Mouse (Mus musculus) ovary, adult 10 weeks (tissue): ENCODE data around the gene Mfsd12. TPM values are rescaled to one million over a fixed set of nuclear protein-coding genes. Genes with fewer than 3 reads are reported as not detected.

Experiments used
- polyA plus RNA-seq: library from polyadenylated mRNA; stranded (reverse); fragments of 350-450 nt; fragmentation: Illumina TruSeq; extraction: RNeasy Lipid Tissue Mini Kit (QIAGEN cat#74804); gene quantifications from one replicate; pipeline ENCODE4 v1.2.3, GENCODE M21; 2014

Gene Mfsd12
- not detected for polyA plus RNA-seq

DNA sequence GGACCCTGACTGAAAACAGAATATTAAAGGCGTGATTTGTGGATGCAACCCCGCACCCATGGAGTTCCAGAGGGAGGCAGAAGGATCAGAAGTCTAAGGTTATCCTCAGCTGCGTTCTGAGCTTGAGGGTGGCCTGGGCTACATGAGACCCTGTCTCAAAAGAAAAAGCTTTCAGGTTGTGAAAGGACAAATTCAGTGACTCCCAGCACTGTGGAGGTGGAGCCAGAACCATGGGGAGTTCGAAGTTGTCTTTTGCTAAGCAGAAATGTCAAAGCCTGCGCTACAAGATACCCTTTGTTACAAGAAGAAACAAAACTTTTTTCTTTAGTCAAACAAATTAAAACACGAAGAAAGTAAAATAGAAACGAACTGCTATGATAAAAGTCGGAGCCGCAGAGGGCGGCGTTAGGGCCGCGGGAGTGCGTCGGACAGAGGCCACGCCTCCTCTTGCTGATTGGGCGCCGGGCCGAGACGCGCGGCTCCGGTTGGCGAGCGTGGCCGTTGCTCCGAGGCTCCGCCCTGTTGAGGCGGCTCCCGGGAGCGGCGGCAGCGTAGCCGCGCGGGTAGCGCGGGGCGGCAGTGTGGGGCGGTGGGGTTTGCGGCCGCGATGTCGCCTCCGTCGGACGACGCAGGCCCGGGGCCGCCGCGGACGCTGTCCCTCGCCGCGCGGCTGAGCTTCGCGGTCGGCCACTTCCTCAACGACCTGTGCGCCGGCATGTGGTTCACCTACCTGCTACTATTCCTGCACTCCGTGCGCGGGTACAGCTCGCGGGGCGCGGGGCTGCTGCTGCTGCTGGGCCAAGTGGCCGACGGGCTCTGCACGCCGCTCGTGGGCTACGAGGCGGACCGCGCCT, at the start of gene Mfsd12:
Gene Mfsd12, plus strand, starts transcription at position 501 of the 854 bp plus-strand sequence.

DNA sequence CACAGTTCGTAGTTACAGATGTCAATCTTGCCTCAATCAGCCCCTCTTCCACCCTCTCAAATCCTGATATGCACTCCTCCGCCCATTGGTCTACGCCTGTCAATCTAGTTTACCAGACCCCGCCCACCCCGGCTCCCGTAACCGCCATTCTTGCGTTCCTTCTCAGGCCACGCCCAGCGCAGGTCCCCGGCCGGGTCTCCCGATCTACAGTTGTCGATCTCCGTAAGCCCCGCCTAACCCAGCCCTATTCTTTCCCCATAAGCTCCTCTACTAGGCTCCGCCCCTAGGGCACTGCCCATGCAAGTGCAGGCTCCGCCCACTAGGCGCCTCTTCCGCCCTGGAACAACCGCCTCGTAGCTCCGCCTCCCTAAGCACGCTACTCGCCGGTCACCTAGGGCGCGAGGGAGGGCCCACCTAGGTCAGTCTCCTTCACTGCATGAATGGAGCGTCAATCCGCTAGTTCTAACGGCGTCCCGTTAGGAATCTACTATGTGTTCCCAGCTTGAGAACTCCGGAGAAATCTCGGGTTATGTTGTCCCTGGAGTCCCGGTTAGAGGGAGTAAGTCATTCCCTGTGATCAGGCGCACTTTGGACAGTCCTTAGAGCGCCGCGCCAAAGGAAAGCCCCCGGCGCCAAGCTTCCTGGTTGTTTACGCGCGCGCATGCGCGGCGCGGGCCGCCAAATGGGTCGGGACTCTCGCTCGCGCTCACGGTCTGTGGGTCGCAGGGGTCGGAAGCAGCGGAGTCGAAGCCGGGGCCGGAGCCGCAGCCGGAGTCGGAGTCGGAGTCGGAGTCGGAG, 36.5 kb upstream of the Mfsd12 start, which contains the start of gene Cactin:
Gene Cactin, plus strand, starts transcription at position 554 of the 798 bp plus-strand sequence.

DNA sequence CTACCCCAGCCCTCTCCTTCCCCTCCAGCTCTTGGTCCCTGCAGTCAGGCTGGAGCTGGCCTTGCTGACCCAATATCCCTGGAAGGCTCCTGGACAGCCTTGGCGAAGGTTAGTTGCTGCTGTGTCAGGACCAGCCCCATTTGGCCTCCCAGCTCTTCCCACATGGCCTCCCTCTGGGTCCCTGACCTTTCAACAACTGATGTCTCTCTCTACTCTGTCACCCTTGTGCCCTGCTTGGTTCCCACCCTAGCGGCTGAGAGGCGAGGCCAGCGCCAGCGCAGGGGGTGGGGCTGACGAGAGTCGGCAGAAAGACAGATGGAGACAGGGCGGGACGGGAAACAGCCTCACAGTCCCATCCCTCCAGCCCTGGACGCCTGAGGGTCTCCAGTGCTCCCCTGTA, 28.9 kb upstream of the Mfsd12 start, which contains the start of gene Tbxa2r:
Gene Tbxa2r, plus strand, starts transcription at position 346 of the 400 bp plus-strand sequence.

DNA sequence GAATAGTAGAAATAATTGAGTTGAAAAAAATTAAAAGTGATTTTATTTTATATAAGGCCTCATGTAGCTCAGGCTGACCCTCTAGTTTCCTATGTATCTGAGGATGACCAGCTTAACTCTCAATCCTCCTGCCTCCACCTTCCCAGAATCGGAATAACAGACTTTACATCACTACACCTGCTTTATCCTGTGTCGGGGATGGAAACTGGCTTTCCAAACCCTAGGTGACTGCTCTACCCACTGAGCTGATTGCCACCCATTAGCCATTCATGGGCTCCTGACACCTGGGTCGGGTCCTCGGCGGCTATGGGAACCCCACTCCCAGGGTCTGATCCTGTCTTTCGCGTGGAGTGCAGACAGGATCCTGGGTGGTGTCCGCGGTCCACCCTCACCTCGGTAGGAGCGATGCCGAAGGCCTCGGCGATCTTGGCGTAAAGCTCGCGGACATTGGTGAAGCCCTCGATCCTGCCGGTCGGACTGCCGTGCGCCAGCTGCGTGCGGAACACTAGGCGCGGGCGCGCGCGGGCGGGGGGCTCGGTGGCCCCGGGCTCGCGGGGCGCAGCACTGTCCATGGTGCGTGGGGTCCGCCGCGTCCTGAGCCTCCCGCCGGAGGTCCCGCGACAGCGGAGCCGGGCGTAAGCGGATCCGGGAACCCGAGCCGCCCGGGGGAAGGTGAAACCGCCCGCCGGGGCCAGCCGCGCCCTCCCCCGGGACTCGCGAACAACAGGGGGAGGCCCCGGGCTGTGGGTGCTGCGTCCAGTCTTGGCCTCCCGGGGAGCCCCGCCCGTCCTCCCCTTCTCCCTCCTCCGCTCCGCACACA, 14.4 kb upstream of the Mfsd12 start, which contains the start of gene Gipc3:
Gene Gipc3, minus strand, starts transcription at position 581 of the 820 bp plus-strand sequence.

DNA sequence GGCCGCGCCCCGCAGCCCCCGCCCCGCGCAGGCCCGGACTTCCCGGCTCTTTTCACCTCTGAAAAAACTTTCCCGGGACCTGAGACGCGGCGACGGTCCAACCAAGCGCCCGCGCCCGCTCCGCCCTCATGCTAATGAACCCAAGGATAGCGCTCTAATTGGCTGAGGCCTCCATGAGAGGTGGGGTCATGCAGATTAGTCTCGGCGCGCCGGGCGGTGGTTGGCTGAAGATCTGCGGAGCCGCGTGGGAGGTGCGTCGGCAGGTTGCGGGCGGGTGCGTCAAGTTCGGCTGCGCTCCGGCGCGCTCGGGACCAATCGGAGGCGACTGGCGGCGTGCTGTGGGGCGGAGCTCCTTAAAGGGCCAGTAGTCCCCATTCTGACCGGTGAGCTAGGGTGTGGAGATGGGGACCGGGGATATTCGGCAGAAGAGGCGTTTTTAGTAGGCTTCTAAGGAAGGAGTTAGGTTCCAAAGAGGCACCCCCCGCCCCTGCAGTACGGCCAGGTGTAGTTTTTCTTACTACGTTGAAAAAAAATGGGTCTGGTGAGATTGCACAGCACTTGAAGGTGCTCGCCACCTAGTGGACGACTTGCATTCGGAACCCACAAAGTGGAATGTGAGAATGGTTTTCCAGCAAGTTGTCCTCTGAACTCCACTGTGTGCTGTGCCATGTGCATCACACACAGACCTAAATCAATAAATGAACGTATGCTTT, 6.8 kb upstream of the Mfsd12 start, which contains the start of gene Hmg20b:
Gene Hmg20b, minus strand, starts transcription at position 130 of the 713 bp plus-strand sequence.

DNA sequence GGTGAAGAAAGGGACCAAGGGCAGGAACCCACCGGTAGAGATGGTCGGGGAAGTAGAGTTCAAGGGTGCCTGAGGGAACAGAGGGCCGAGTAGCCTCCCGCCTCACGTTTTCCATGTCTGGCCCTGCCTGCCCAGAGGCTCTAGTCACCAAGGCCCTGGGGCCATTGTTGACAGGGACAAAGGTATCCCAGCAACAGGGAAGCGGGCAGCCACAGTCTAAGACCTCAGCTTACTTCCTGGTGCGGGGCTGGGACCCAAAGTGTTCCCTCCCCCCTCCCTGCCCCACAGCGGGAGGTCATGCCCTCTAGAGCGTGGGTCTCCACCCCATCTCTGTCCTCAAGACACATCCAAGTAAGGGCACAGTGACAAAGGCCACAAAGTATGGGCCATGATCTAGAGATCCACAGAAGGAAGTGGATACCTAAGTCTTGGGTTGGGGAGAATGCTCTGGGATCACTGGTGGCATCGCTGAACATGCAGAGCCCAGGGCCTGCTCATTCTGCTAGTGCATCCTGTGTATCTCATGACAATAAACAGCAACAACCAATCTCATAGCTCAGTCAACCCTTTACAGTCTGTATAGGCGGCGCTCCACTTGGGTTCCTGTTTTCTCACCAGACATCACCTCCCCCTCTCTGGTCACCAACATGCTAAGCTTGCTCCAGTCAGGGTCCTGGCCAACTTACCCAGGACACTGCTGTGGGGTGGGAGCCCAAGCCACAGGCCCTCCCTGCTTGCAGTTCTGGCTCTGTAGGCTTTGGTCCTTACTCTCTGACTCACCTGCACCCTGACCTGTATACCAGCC, 8.6 kb downstream of the Mfsd12 start, which contains the start of gene 4930404N11Rik:
Gene 4930404N11Rik, minus strand, starts transcription at position 145 of the 805 bp plus-strand sequence.

DNA sequence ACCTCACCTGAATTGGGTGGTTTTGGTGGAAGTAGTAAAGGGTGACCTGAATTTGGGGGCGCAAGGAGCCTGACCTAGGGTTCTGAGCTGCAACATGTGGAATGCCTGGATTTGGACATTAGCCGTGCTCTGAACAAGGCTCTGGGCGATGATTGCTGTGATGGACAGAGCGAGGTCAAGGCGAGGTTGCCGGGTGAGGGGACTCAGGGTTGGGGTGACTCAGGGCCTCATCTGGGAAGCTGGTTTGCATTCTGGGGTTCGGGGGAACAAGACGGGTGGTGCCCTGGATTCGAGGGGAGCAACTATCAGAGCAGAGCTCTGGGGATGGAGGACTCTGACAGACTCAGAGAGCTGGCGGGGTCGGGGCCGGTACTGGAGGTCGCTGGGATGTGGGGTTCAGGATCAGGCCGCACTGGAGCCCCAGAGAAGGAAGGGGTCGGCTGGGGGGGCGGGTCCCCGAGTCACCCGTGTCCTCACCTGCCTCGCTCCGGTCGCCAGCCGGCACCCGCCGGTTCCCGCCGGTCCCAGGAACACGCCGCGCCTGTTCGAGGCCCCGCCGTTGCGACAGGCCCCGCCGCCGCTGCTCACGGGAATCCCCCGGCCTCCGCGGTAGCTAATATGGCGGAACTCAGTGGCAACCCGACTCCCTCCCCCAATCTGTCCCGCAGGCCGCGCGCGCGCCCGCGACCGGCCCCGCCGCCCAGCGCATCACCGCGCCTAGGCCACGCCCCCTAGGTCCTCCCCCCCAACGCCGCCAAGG, 20.7 kb downstream of the Mfsd12 start, which contains the start of gene Fzr1:
Gene Fzr1, minus strand, starts transcription at position 724 of the 760 bp plus-strand sequence.

DNA sequence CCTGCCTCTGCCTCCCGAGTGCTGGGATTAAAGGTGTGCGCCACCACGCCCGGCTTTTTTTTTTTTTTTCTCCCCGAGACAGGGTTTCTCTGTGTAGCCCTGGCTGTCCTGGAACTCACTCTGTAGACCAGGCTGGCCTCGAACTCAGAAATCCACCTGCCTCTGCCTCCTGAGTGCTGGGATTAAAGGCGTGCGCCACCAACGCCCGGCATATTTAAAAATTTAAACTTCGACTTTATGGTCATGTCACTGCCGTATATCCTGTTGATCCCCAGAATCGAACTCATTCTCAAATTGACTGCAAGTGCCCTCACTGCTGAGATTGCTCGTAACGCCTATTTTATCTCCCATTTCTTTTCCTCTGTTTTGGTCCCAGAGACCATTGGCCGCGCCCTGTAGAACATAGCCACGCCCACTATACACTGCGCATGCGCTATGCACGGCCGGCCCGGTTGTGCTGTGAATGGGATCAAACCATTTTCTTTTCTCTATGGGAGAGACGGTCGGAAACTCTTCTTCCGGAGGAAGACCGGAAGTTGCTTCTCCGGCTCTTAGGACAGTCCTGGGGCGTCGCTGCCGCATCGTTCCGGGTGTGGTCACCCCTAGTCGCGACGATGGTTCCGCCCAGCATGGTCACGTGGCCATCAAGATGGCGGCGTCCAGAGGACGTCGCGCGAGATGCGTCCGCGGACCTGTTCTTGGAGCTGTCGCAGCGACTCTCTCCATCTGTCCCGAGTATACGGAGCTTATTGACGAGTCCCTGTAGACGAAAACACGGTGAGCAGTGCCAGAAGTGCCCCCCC, 26.7 kb downstream of the Mfsd12 start, which contains the start of the genes Dohh and Gm48551:
Gene Dohh, plus strand, starts transcription at position 627 of the 803 bp plus-strand sequence.
Gene Gm48551, plus strand, starts transcription at position 665 of the 803 bp plus-strand sequence.

DNA sequence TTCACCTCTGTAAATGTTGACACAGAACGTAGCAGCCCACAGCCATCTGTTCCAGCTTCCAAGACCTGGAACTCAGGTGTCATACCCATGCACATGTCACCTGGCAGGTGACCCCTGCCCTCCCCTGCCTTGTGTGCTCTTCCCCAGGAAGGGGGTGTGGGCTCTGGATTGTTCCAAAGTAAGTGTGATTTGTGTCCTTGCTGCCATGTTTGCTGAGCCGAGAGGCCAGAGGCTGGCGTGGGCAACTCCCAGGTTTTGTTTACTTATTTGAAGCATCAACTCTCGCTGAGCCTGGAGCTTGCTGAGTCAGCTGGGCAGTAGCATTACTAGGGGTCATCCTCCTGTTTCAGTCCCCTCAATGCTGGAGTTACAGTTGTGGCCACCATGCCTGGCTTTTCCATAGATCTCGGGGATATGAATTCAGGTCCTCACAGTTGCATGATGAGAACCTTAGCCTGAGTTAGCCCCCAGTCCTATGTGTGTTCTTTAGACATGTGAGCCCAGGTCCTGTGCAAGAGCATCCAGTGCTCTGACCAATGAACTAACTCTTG, 31.3 kb downstream of the Mfsd12 start, which contains the start of gene Gm48552:
Gene Gm48552, plus strand, starts transcription at position 501 of the 551 bp plus-strand sequence.

DNA sequence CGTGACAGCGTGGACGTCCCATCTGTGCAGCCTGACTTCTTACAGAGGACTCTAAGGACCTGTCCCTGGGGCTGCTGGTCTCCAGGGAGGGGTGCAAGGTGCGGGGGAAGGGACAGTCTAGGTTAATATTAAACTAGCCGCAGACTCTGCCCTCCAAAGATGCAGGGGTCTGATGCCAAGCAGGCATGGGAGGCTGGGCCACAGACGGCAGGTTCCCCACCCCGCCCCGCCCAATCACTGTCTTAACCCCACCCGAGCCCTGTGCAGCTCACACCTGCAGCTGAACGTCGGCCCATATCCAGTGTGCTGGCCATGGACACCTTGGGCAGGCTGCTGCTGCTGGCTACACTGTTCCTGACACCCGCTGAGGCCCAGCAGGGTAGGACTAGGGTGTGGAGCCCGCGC, 35.5 kb downstream of the Mfsd12 start, which contains the start of gene Smim24:
Gene Smim24, plus strand, starts transcription at position 271 of the 405 bp plus-strand sequence.

Other genes starting within 250 kb of the Mfsd12 start
- gene Zbtb7a, start 222.3 kb upstream of the Mfsd12 start, polyA plus RNA-seq: 17.8 TPM
- gene Pias4, start 189.6 kb upstream of the Mfsd12 start, polyA plus RNA-seq: 0.46 TPM
- 6.8 TPM for gene Eef2, start 180.9 kb upstream of the Mfsd12 start, polyA plus RNA-seq
- not detected for gene Dapk3, start 174.5 kb upstream of the Mfsd12 start, polyA plus RNA-seq
- gene 4930442H23Rik, start 173.6 kb upstream of the Mfsd12 start, polyA plus RNA-seq: not detected
- not detected for gene Nmrk2, start 155.4 kb upstream of the Mfsd12 start, polyA plus RNA-seq
- not detected for gene Atcay, start 126.7 kb upstream of the Mfsd12 start, polyA plus RNA-seq
- gene Zfr2, start 124.3 kb upstream of the Mfsd12 start, polyA plus RNA-seq: 0.66 TPM
- gene Matk, start 104.6 kb upstream of the Mfsd12 start, polyA plus RNA-seq: not detected
- not detected for gene Mrpl54, start 90.6 kb upstream of the Mfsd12 start, polyA plus RNA-seq
- gene Apba3, start 90.5 kb upstream of the Mfsd12 start, polyA plus RNA-seq: not detected
- not detected for gene Tjp3, start 65.9 kb upstream of the Mfsd12 start, polyA plus RNA-seq
- gene Pip5k1c, start 64.5 kb upstream of the Mfsd12 start, polyA plus RNA-seq: 2.6 TPM
- gene Cactin, start 36.4 kb upstream of the Mfsd12 start, polyA plus RNA-seq: 0.17 TPM
- gene Tbxa2r, start 28.8 kb upstream of the Mfsd12 start, polyA plus RNA-seq: not detected
- gene Gipc3, start 14.2 kb upstream of the Mfsd12 start, polyA plus RNA-seq: not detected
- gene Hmg20b, start 7.0 kb upstream of the Mfsd12 start, polyA plus RNA-seq: 4.2 TPM
- gene 4930404N11Rik, start 8.3 kb downstream of the Mfsd12 start, polyA plus RNA-seq: not detected
- 0.26 TPM for gene Fzr1, start 21.0 kb downstream of the Mfsd12 start, polyA plus RNA-seq
- not detected for gene Dohh, start 26.9 kb downstream of the Mfsd12 start, polyA plus RNA-seq
- not detected for gene Gm48551, start 27.0 kb downstream of the Mfsd12 start, polyA plus RNA-seq
- gene Gm48552, start 31.5 kb downstream of the Mfsd12 start, polyA plus RNA-seq: 0.88 TPM
- gene Smim24, start 35.6 kb downstream of the Mfsd12 start, polyA plus RNA-seq: not detected
- gene Nfic, start 98.1 kb downstream of the Mfsd12 start, polyA plus RNA-seq: 14.2 TPM
- not detected for gene Celf5, start 125.2 kb downstream of the Mfsd12 start, polyA plus RNA-seq
- not detected for gene Ncln, start 138.9 kb downstream of the Mfsd12 start, polyA plus RNA-seq
- not detected for gene S1pr4, start 142.6 kb downstream of the Mfsd12 start, polyA plus RNA-seq
- gene Gna15, start 166.7 kb downstream of the Mfsd12 start, polyA plus RNA-seq: not detected
- gene Gna11, start 187.7 kb downstream of the Mfsd12 start, polyA plus RNA-seq: 1.7 TPM
- 10.1 TPM for gene Aes, start 202.0 kb downstream of the Mfsd12 start, polyA plus RNA-seq
- gene Tle2, start 217.1 kb downstream of the Mfsd12 start, polyA plus RNA-seq: 3.3 TPM
- gene Tle6, start 243.6 kb downstream of the Mfsd12 start, polyA plus RNA-seq: 9.7 TPM
- gene BC025920, start 248.8 kb downstream of the Mfsd12 start, polyA plus RNA-seq: 0.77 TPM